Mouse (Mus musculus): Measurements from ENCODE around the gene Psmc2.

Psmc2 gene

GRCm38 (mm10) chr5:21804837-21805236 lies 19.8 kb downstream of the Psmc2 start:
- no peak for DNase-seq (ENCODE audit: low read depth, low spot score)

- DNase-seq (ENCODE audit: low read depth, low spot score): no peak
These were observed 25.8 kb downstream of the Psmc2 start for GRCm38 (mm10) chr5:21810924-21811323.

GRCm38 (mm10) chr5:21813994-21814393 lies 28.9 kb downstream of the Psmc2 start:
- DNase-seq (ENCODE audit: low read depth, low spot score): peak; percentile 60

- no peak for DNase-seq (ENCODE audit: low read depth, low spot score)
These were observed 41.3 kb downstream of the Psmc2 start for GRCm38 (mm10) chr5:21826370-21826769.

- no peak for DNase-seq (ENCODE audit: low read depth, low spot score)
These were observed 42.6 kb downstream of the Psmc2 start for GRCm38 (mm10) chr5:21827643-21828042.

- DNase-seq (ENCODE audit: low read depth, low spot score): no peak
These were observed 43.8 kb downstream of the Psmc2 start for GRCm38 (mm10) chr5:21828855-21829254.

- DNase-seq (ENCODE audit: low read depth, low spot score): no peak
These were observed 46.7 kb downstream of the Psmc2 start for GRCm38 (mm10) chr5:21831761-21832160.

- DNase-seq (ENCODE audit: low read depth, low spot score): no peak
These were observed 59.6 kb downstream of the Psmc2 start for GRCm38 (mm10) chr5:21844676-21845075.

GRCm38 (mm10) chr5:21846616-21847290 lies 61.7 kb downstream of the Psmc2 start:
- no peak for DNase-seq (ENCODE audit: low read depth, low spot score)

GRCm38 (mm10) chr5:21847438-21847837 lies 62.4 kb downstream of the Psmc2 start:
- DNase-seq (ENCODE audit: low read depth, low spot score): no peak

- DNase-seq (ENCODE audit: low read depth, low spot score): no peak
These were observed 66.7 kb downstream of the Psmc2 start for GRCm38 (mm10) chr5:21851679-21852340.
